Mouse (Mus musculus) forebrain, embryonic 12.5 days (tissue): ENCODE data around the gene Snapin. TPM values are rescaled to one million over a fixed set of nuclear protein-coding genes. Genes with fewer than 3 reads are reported as not detected.

Source experiments
- ATAC-seq: fragments of 200-750 bp; cut with Nextera tagmentation; 2 replicates; pipeline ENCODE4 v1.8.0; 2017; ENCODE audit warnings: moderate TSS enrichment; ENCODE audit not compliant: low FRiP score
- H3K27ac ChIP-seq: fragments of 300-500 bp; sonication (generic); 2 replicates; pipeline ENCODE4 v1.5.1; 2016; ENCODE audit warnings: mild to moderate bottlenecking
- H3K27me3 ChIP-seq: fragments of 300-500 bp; sonication (generic); 2 replicates; pipeline ENCODE4 v1.6.1; 2016; ENCODE audit warnings: mild to moderate bottlenecking
- H3K36me3 ChIP-seq: fragments of 300-500 bp; sonication (generic); replicated peaks from 2 replicates; pipeline ENCODE4 v1.6.1; 2016; ENCODE audit warnings: mild to moderate bottlenecking
- H3K4me1 ChIP-seq: fragments of 300-500 bp; sonication (generic); 2 replicates; pipeline ENCODE4 v1.6.1; 2016
- H3K4me2 ChIP-seq: fragments of 300-500 bp; sonication (generic); 2 replicates; pipeline ENCODE4 v1.6.1; 2016; ENCODE audit warnings: mild to moderate bottlenecking, moderate library complexity
- H3K4me3 ChIP-seq: fragments of 300-500 bp; sonication (generic); replicated peaks from 2 replicates; pipeline ENCODE4 v1.5.1; 2016; ENCODE audit warnings: mild to moderate bottlenecking
- H3K9ac ChIP-seq: fragments of 300-500 bp; sonication (generic); 2 replicates; pipeline ENCODE4 v1.6.1; 2016; ENCODE audit warnings: mild to moderate bottlenecking
- H3K9me3 ChIP-seq: fragments of 300-500 bp; sonication (generic); 2 replicates; pipeline ENCODE4 v1.6.1; 2016
- WGBS: fragments of 180-500 bp; shearing (Covaris S2); methylation state at CpG from one replicate; pipeline ENCODE4 v1.1.7; 2016; 5-methylcytosine and 5-hydroxymethylcytosine counted together
- polyA plus RNA-seq: library from polyadenylated mRNA; unstranded; fragments of >200 nt; fragmentation: Nextera tagmentation; extraction: Ambion mirVana; gene quantifications from 2 replicates; pipeline ENCODE4 v1.2.1, GENCODE M21; 2016

Gene Snapin
- polyA plus RNA-seq, 1 experiment from 2014 or later = 73.2 TPM

- H3K9ac ChIP-seq = no peak overlapping the region
- 94% methylated on average over 7 of the region's 7 CpGs for WGBS
- no peaks in the 10 kb centered on the region for H3K9me3 ChIP-seq
- no peak overlapping the region for H3K4me2 ChIP-seq
- no peaks in the 10 kb centered on the region for H3K4me1 ChIP-seq
- no peak overlapping the region for H3K4me3 ChIP-seq
- H3K27ac ChIP-seq = no peak overlapping the region
- H3K27me3 ChIP-seq = no peaks in the 10 kb centered on the region
- peaks cover 58% of the 10 kb centered on the region for H3K36me3 ChIP-seq
- no peak for ATAC-seq
Measured at GRCm38 (mm10) chr3:90495850-90496525, 5.2 kb upstream of the Snapin start.

GRCm38 (mm10) chr3:90493831-90494540 is 3.2 kb upstream of the Snapin start:
- H3K4me2 ChIP-seq = no peak overlapping the region

GRCm38 (mm10) chr3:90491350-90491749 is 517 bp upstream of the Snapin start:
- Histone ChIP-seq H3K4me1 (peaks cover 9% of the 10 kb centered on the region), H3K9me3 (no peaks in the 10 kb centered on the region), H3K27me3 (no peaks in the 10 kb centered on the region), H3K9ac (no peak overlapping the region), H3K27ac (no peak overlapping the region), H3K4me2 (no peak overlapping the region), H3K4me3 (no peak overlapping the region), H3K36me3 (peaks cover 42% of the 10 kb centered on the region)
- WGBS = 43% methylated on average over 2 of the region's 2 CpGs
- ATAC-seq = 0 out of 2 replicates have a peak, but pooled peaks have one; percentile 13

More at GRCm38 (mm10) chr3:90493831-90494540, 3.2 kb upstream of the Snapin start:
- peaks cover 9% of the 10 kb centered on the region for H3K4me1 ChIP-seq
- ATAC-seq = no peak
- H3K9me3 ChIP-seq = no peaks in the 10 kb centered on the region
- H3K4me3 ChIP-seq = no peak overlapping the region
- H3K36me3 ChIP-seq = peaks cover 43% of the 10 kb centered on the region
- no peak overlapping the region for H3K9ac ChIP-seq
- H3K27me3 ChIP-seq = no peaks in the 10 kb centered on the region
- no peak overlapping the region for H3K27ac ChIP-seq
- WGBS = 62% methylated on average over 4 of the region's 4 CpGs

GRCm38 (mm10) chr3:90488576-90488975 is 2.3 kb downstream of the Snapin start:
- no peaks in the 10 kb centered on the region for H3K27me3 ChIP-seq
- H3K36me3 ChIP-seq = peaks cover 53% of the 10 kb centered on the region

GRCm38 (mm10) chr3:90486998-90487397 is 3.8 kb downstream of the Snapin start:
- ATAC-seq = no peak
- peaks cover 9% of the 10 kb centered on the region for H3K4me1 ChIP-seq
- H3K9ac ChIP-seq = no peak overlapping the region
- H3K4me2 ChIP-seq = no peak overlapping the region
- WGBS = 86% methylated on average over 5 of the region's 5 CpGs
- no peaks in the 10 kb centered on the region for H3K27me3 ChIP-seq
- H3K36me3 ChIP-seq = peaks cover 69% of the 10 kb centered on the region
- H3K27ac ChIP-seq = no peak overlapping the region
- no peak overlapping the region for H3K4me3 ChIP-seq
- no peaks in the 10 kb centered on the region for H3K9me3 ChIP-seq

More at GRCm38 (mm10) chr3:90488576-90488975, 2.3 kb downstream of the Snapin start:
- Histone ChIP-seq H3K9me3 (no peaks in the 10 kb centered on the region), H3K4me1 (peaks cover 9% of the 10 kb centered on the region), H3K4me2 (no peak overlapping the region), H3K27ac (no peak overlapping the region), H3K9ac (no peak overlapping the region), H3K4me3 (no peak overlapping the region)
- no peak for ATAC-seq
- whole genome bisulfite sequencing = 94% methylated on average over 6 of the region's 6 CpGs

GRCm38 (mm10) chr3:90475831-90476611 is 14.8 kb downstream of the Snapin start, which contains the start of gene Ilf2:
Gene Ilf2 (plus strand): TSS chr3:90476126.
- peak within 1 kb of the TSS; percentile 80 for H3K4me3 ChIP-seq
- peak within 1 kb of the TSS; percentile 92 for H3K9ac ChIP-seq
- peak within 1 kb of the TSS; percentile 96 for H3K27ac ChIP-seq
- H3K4me1 ChIP-seq = peaks cover 11% of the 10 kb centered on the region
- peak within 1 kb of the TSS; percentile 78 for H3K4me2 ChIP-seq
- no peaks in the 10 kb centered on the region for H3K9me3 ChIP-seq
- H3K27me3 ChIP-seq = no peaks in the 10 kb centered on the region
- under 1% methylated on average over 45 of the region's 45 CpGs for WGBS
- H3K36me3 ChIP-seq = peaks cover 36% of the 10 kb centered on the region
- peak; percentile 99 for ATAC-seq

- Histone ChIP-seq H3K4me3 (0 out of 2 replicates have a peak overlapping the region, but pooled peaks have one; percentile 19), H3K4me1 (peaks cover 11% of the 10 kb centered on the region), H3K9ac (no peak overlapping the region), H3K9me3 (no peaks in the 10 kb centered on the region), H3K27me3 (no peaks in the 10 kb centered on the region), H3K36me3 (peaks cover 29% of the 10 kb centered on the region), H3K27ac (no peak overlapping the region), H3K4me2 (no peak overlapping the region)
- peak; percentile 42 for ATAC-seq
- 45% methylated on average over 16 of the region's 16 CpGs for WGBS
Measured at GRCm38 (mm10) chr3:90475151-90475830, 15.5 kb downstream of the Snapin start.

GRCm38 (mm10) chr3:90472213-90472612 is 18.6 kb downstream of the Snapin start:
- 35% methylated on average over 3 of the region's 3 CpGs for WGBS
- H3K9ac ChIP-seq = no peak overlapping the region
- ATAC-seq = no peak
- H3K9me3 ChIP-seq = no peaks in the 10 kb centered on the region
- no peak overlapping the region for H3K27ac ChIP-seq
- peaks cover 5% of the 10 kb centered on the region for H3K4me1 ChIP-seq
- no peaks in the 10 kb centered on the region for H3K36me3 ChIP-seq
- peaks cover 9% of the 10 kb centered on the region; the same call in 1 of the 2 replicates for H3K27me3 ChIP-seq
- no peak overlapping the region for H3K4me2 ChIP-seq
- H3K4me3 ChIP-seq = no peak overlapping the region

- 93% methylated on average over 10 of the region's 10 CpGs for WGBS
Measured at GRCm38 (mm10) chr3:90467618-90468300, 23.1 kb downstream of the Snapin start.

GRCm38 (mm10) chr3:90466311-90466766 is 24.5 kb downstream of the Snapin start:
- Histone ChIP-seq H3K9me3 (no peaks in the 10 kb centered on the region), H3K36me3 (no peaks in the 10 kb centered on the region), H3K27ac (no peak overlapping the region), H3K4me2 (peak overlapping the region; percentile 90), H3K4me1 (peaks cover 14% of the 10 kb centered on the region), H3K27me3 (peaks cover 61% of the 10 kb centered on the region), H3K4me3 (peak overlapping the region; percentile 50), H3K9ac (peak overlapping the region; percentile 43; the same call in 1 of the 2 replicates)
- ATAC-seq = peak; percentile 56
- 0% methylated on average over 15 of the region's 15 CpGs for WGBS

More at GRCm38 (mm10) chr3:90467618-90468300, 23.1 kb downstream of the Snapin start:
- no peaks in the 10 kb centered on the region for H3K9me3 ChIP-seq
- H3K9ac ChIP-seq = no peak overlapping the region
- H3K4me2 ChIP-seq = no peak overlapping the region
- H3K4me3 ChIP-seq = no peak overlapping the region
- peaks cover 14% of the 10 kb centered on the region for H3K4me1 ChIP-seq
- H3K27ac ChIP-seq = no peak overlapping the region
- H3K36me3 ChIP-seq = no peaks in the 10 kb centered on the region
- no peak for ATAC-seq
- peaks cover 47% of the 10 kb centered on the region for H3K27me3 ChIP-seq

- Histone ChIP-seq H3K27me3 (peaks cover 67% of the 10 kb centered on the region), H3K4me2 (peak within 1 kb of the TSS; percentile 90), H3K4me1 (peaks cover 14% of the 10 kb centered on the region), H3K4me3 (peak within 1 kb of the TSS; percentile 50), H3K9me3 (no peaks in the 10 kb centered on the region), H3K27ac (no peak within 1 kb of the TSS), H3K9ac (peak within 1 kb of the TSS; percentile 43), H3K36me3 (no peaks in the 10 kb centered on the region)
- ATAC-seq = peak; percentile 61
- WGBS = under 1% methylated on average over 43 of the region's 49 CpGs
Measured at GRCm38 (mm10) chr3:90465686-90466310, 25.0 kb downstream of the Snapin start, which contains the start of gene Npr1. Gene Npr1 (minus strand): TSS chr3:90465866.
